Mouse (Mus musculus) gonadal fat pad, adult 2 months (tissue): Measurements from ENCODE around the gene Pitx1. TPM values are rescaled to one million over a fixed set of nuclear protein-coding genes. Genes with fewer than 3 reads are reported as not detected.

ENCODE experiments used
- DNase-seq: peaks from one replicate; pipeline ENCODE4 v3.0.0-alpha.2; 2012; ENCODE audit warnings: low read depth
- polyA plus RNA-seq: library from polyadenylated mRNA; depleted of rRNA; stranded (reverse); fragments of >200 nt; gene quantifications from 2 replicates; pipeline ENCODE4 v1.2.3, GENCODE M21; 2012; rRNA removed

Pitx1 gene
- not detected in 2 replicates for polyA plus RNA-seq

DNA sequence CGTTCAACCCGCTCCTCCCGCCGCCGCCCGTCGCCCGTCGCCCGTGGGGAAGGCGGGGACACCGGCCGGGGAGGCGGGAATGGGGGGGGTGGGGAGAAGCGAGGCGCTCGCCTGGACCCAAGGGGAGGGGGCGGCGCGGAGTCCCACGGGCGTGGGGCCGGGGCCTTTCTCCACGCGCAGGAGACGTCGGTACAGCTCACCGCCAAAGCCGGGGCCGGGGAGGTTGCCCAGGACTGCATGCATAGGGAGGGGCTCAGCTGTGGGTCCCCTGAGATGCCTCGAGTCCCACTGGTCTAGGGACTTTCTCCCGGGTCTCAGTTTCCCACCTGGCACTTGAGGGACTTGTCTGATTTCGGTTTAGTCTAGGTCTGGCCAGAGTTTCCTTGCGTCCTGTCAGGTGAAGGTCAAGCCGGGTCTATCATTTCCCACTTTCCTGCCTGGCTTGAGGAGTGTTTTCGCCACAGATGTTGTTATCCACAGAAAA is at the start of gene Pitx1:
Gene Pitx1, minus strand, starts transcription at position 51 of the 484 bp plus-strand sequence.
- DNase-seq = no peak

DNA sequence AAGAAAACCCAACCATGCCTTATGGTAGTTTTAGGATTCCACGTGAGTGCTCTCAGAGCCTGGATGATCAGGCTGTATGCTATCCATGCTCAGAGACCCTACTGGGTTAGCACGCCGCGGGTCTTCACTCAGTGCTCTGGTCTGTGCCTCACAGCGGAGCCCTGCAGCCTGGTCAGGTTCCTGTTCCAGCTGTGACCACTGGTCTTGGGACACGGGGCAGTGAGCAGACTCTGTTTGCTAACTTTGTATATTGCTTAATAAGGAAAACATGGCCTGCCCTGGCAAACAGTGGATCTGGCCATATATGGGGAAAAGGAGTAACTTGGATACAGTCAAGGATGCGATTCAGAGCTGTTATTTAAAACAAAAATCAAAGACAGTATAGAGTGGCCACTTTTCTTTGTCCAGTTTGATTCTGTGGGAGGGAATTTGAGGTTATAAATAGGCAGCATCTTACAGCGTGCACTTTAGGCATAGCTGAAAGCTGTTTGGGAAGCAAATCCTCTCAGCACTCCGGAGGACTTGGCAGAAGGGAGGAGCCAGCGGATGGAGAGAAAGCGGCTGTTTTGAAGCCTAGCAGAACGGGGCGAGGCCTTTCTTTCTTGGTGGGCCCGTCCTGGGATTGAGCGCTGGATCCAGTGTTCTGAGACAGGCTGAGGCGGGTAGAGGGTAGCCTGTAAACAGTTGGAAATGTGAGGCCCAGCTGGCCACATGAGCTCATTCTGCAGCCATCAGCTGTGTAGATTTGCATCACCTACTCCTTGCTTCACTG is 45.6 kb upstream of the Pitx1 start:
- no peak for DNase-seq

GRCm38 (mm10) chr13:55878353-55878752 is 42.4 kb upstream of the Pitx1 start:
- DNase-seq = no peak

DNA sequence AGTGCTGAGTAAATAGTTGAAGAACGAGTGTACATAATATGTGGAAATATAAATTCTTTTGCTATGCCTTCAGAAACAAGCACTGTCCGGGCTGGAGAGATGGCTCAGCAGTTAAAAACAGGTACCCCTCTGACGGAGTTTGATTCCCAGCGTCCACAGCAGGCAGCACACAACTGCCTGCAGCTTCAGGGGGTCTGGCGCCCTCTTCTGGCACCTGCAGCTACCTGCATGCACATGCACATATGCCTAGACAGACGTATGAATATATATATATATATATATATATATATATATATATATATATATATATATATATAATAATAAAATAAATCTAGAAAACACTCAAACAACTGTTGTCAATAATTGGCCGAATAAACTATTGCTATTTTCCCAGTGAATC is 35.4 kb upstream of the Pitx1 start:
- DNase-seq = no peak

DNA sequence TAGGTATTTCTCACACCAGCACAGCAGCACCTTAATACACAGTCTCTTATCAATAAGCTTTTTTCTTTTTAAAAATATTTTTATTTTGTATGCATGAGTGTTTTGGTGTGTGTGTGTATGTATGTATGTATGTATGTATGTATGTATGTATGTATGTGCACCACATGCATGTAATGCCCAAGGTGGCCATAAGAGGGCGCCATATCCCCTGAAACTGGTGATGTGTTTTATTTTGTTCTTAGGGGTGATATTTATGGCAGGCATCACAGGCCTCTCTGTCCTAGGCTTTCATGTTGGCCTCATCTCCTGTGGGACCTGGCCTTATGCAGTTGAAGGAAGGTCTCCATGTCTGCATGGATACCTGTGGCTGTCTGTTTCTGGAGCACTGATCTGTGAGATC is 34.0 kb upstream of the Pitx1 start:
- no peak for DNase-seq

DNA sequence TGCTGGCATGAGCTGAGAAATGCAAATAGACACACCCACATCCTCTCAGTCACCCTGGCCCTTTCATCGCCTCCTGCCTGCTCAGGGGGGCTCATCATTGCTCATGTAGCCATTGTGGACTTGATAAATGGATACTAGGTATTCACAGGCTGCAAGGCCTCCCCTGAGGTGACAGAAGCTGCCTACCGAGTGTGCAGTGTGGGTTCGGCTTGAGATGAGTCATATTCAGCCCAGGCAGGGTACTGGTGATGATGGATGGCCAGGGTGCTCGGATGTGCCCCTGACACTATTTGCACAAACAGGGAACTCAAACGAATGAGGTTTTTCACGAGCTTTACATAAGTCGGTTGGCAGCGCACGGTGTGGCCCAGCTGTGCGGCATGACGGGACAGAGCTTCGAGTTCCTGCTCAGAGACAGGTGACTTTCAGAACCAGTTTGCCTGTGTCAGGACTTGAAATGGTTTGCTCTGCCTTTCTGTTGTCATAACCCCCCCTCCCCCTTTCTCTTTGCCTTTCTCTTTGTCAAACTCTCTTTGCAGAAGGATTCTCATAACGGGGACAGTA is 31.6 kb upstream of the Pitx1 start:
- no peak for DNase-seq

DNA sequence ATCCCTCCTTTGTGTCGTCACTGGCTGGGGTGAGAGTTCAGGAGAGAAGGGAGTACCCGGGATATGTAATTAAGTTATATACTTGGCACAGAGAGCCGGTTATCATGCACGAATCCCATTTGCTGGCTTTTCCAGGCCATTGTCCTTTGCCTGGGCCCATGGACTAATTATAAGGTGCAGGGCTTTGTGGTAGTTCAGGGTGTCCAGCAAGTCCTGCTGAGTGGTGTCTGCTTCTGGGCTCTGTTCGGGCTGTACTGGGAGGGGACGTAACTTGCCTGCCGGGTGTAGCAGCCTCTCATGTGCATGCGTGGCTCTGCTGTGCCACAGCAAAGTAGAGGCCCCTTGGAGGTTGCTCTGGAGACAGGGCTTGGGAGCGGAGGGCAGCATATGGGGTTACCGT is 24.5 kb upstream of the Pitx1 start:
- DNase-seq = no peak

GRCm38 (mm10) chr13:55858463-55858862 is 22.5 kb upstream of the Pitx1 start:
- no peak for DNase-seq

- DNase-seq = no peak
Observed at GRCm38 (mm10) chr13:55855793-55856192, 19.8 kb upstream of the Pitx1 start.

GRCm38 (mm10) chr13:55852205-55852604 is 16.2 kb upstream of the Pitx1 start:
- no peak for DNase-seq

- no peak for DNase-seq
Observed at GRCm38 (mm10) chr13:55850726-55851125, 14.7 kb upstream of the Pitx1 start.

DNA sequence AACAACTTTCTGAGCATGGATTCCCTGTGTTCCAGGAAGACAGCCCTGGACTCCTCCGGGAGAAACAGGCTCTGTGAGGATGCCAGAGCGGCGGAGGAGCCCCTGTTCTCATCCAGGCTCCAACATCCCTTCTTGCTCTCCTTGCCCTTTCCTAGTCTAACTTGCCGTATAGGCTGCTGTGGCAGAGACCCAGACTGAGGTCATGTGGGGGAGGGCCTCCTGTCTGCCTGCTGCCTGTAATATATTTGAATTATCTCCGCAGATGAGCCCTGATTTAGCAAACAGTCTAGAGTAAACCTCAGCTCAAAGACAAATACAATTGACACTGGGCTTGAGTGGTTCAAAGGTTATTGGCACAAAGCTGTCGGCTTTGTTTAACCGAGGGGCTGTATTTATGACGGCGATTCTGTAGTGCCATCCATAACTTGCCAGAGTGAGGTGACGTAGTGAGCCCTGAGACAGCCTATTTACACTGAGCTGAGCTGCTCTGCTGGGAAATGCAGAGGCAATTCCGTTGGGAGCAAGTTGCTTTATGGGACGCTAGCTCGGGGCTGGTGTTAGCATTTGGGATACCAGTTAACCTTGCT is 12.7 kb upstream of the Pitx1 start:
- DNase-seq = no peak

- DNase-seq = no peak
Observed at GRCm38 (mm10) chr13:55847805-55848204, 11.8 kb upstream of the Pitx1 start.

GRCm38 (mm10) chr13:55843700-55844099 is 7.7 kb upstream of the Pitx1 start:
- DNase-seq = no peak

- DNase-seq = no peak
Observed at GRCm38 (mm10) chr13:55840223-55840622, 4.2 kb upstream of the Pitx1 start.

GRCm38 (mm10) chr13:55836786-55837780 is 1.1 kb upstream of the Pitx1 start:
- DNase-seq = no peak

DNA sequence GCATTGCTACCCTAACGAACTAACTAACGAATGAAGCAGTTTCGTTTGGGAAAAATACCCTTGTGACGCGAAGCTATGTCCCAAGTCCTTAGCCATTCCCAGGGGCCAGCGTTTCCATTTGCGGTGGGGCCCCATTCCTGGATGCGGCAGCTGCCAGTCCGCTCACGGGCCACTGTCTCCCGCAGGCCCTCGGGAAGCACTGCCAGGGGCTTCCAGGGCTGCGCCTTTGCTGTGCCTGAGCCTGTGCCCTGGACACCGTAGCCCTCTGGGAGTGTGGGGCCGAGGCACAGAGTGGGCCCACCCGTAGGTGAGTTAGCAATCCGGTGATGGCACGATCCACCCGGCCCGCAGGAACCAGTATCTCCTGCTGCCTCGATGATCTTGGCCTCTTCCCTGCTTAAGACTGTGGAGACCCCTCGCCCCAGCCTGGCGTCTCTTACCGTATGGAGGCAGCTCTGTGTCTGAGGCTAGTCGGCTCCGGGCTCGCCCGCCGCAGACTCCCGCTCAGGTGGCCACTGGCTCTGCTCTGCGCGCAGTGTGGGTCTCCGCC is 369 bp downstream of the Pitx1 start:
- no peak for DNase-seq

DNA sequence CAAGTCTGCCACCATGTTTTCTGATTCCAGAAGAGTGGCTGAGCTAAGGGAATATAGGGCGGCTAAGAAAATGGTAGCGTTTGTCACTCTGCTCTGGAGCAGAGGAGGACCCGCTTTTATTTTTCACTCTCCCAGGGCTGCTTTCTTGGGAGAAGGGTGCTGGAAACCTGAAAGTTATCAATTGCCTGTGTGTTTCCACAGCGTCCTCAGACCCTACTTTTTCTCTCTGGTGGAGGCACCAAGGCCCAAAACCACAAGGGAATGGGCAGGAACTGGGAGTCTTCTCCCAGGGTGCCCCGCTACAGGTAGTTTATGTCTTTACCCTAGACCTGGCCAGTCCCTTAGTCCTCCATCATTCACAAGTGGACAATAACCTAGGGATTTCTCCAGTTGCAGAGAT is 1.3 kb downstream of the Pitx1 start:
- no peak for DNase-seq

DNA sequence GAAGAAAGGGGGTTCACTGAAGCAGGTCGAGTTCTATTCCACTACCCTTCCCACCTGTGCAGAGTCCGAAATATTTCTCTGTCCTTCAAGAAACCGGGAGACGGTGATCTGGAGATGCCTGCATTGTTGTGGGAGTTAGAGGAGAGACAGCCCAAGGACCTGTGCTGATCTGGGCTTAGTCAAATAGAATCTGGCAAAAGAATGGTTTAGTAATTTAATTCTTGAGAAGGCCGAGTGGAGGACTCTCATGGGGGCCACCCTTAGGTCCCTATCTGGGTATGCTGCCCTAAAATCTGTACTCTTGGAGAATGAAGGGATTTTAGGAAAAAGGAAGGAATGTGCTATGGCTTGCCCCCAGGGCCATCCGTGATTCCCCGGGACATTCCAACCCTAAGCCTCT is 2.1 kb downstream of the Pitx1 start:
- no peak for DNase-seq

DNA sequence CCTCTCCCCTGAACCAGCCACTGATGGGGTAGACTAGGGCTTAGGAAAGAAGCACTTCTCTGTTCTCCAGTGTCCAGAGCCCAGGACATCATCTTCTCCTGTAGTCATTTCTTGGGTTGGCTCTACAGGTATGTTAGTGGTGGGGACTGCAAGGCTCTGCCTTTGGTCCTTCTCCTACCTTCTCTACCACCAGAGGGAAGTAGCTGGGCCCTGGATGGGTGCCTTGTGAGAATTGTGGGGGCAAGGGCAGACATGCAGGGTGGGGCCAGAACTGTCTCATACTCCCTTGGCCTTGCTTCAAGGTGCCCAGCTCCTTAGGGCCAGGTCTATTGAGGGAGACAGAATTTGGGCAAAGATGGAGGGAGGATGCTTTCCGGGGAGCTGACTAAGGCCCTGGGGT is 3.4 kb downstream of the Pitx1 start:
- no peak for DNase-seq

DNA sequence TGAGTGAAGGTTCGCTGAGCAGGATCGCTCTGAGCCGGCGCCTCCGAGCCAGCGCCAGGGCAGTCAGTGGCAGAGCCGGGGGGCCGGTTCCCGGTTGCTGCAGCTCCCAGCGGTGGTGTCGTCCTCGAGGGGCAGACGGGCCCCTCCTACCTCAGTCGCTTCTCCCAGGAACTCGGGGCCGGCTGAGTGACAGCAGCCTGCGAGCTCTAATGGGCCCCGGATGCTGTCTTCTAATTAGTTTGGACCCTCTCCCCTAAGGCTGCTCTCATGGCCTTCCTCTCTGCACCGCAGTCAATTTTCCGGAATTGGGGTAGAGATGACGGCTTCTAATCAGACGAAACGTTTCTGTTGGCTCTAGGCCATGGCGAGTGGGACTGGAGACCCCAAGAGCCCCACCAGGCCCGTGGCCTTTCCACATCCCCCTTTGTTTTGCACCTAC is 4.3 kb downstream of the Pitx1 start:
- no peak for DNase-seq
